Mouse (Mus musculus) monocyte, adult 59 days (primary cell): ENCODE results near the gene Ildr2. TPM values are rescaled to one million over a fixed set of nuclear protein-coding genes. Genes with fewer than 3 reads are reported as not detected.

Source experiments
- total RNA-seq, 2 experiments: library from RNA; stranded (reverse); gene quantifications; one replicate each; pipeline ENCODE4 v1.2.4; 2023

Gene Ildr2
- 1 to 10 TPM; 4.5 to 7.1 TPM for total RNA-seq

GRCm38 (mm10) chr1:166253898-166254894 is at the start of gene Ildr2:
Gene Ildr2 (plus strand): TSS chr1:166254139.

DNA sequence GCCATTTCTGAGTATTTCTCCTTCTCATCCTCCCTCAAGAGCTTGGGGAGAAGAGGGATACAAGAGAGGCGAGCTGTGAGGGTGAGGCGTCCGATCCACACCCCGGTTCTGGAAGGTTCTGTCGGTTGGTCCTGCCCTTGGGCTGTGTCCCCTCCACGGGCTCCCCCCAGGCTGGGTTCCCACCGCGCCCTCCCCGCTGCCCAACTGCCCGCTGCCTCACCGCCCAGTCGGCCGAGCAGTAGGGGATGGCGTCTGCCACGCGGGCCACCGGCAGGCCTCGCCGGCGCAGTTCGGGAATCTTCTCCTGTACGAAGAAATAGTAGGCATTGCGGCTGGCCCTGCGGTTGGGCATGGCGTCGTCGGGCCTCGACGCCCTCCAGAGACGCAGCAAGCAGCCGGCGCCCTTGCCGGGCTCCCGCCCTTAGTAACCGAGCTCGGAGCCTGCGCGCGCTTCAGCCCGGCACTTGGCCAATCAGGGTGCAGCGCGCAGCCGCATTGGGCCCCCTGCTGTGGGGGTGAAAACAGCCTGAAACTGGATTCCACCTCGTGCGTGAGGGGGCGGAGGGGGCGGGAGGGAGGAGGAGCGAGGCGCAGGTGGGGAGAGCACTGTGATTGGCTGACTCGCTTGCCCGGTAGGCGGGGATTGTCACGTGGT is 15.5 kb upstream of the Ildr2 start, which contains the start of gene Mael:
Mael (minus strand) TSS at position 433 of the 655 bp plus-strand sequence.

Other genes starting within 250 kb of the Ildr2 start
- gene Dusp27, start 126.2 kb upstream of the Ildr2 start, total RNA-seq, result not detected
- not detected for gene Gpa33, start 123.9 kb upstream of the Ildr2 start, total RNA-seq
- gene Mael, start 15.4 kb upstream of the Ildr2 start, total RNA-seq, result not detected
- gene Tada1, start 125.0 kb downstream of the Ildr2 start, total RNA-seq, result 10 to 100 TPM; 21.5 to 23.0 TPM
- 10 to 100 TPM; 10.4 to 12.7 TPM for gene Pogk, start 155.7 kb downstream of the Ildr2 start, total RNA-seq
- gene Gm4846, start 243.4 kb downstream of the Ildr2 start, total RNA-seq, result not detected